Comparison of ENCODE assay signal across 10 mouse cellular contexts in genomic region chr17:64499281-64499997, GRCm38 (mm10).
DNase-seq lines count a peak whose midpoint lies in the region; ATAC-seq and TF ChIP-seq lines count a peak whose summit lies in the region.
"Had no signal": no experiment of that assay in that cellular context is flagged by ENCODE, and none has a peak within 500 bp of the region (broad histone marks: within the 10 kb centered on the region; RNA-seq: fewer than 3 reads in every experiment).

No protein-coding gene starts in this region.

- H3K4me2 ChIP-seq in heart, postnatal 0 days (ENCODE audit: low read depth, low read length): no peak overlapping the region
- no peak overlapping the region for H3K4me2 ChIP-seq in stomach, embryonic 14.5 days (replicated peaks; ENCODE audit: low read depth, low read length)
- H3K4me2 ChIP-seq: embryonic facial prominence, embryonic 15.5 days; liver, embryonic 15.5 days had no signal

- H3K27ac ChIP-seq in heart, postnatal 0 days (ENCODE audit: low read depth): no peak overlapping the region
- H3K27ac ChIP-seq in stomach, embryonic 14.5 days (ENCODE audit: low read length): no peak overlapping the region
- H3K27ac ChIP-seq: embryonic facial prominence, embryonic 15.5 days; liver, embryonic 15.5 days had no signal

- H3K36me3 ChIP-seq in heart, postnatal 0 days (replicated peaks; ENCODE audit: control insufficient read depth, insufficient read depth, low read length): no peaks in the 10 kb centered on the region
- H3K36me3 ChIP-seq in stomach, embryonic 14.5 days (ENCODE audit: control insufficient read depth, insufficient read depth, low read length): no peaks in the 10 kb centered on the region
- H3K36me3 ChIP-seq: embryonic facial prominence, embryonic 15.5 days; liver, embryonic 15.5 days had no signal

- no peak for TF ChIP-seq POLR2A in lung, adult 2 months (IDR thresholded peaks at IDR 0.05; ENCODE audit: borderline replicate concordance, extremely low read depth, low read depth, low read length)

- H3K9me3 ChIP-seq in heart, postnatal 0 days (replicated peaks; ENCODE audit: control insufficient read depth, low read length): no peaks in the 10 kb centered on the region
- no peaks in the 10 kb centered on the region for H3K9me3 ChIP-seq in stomach, embryonic 14.5 days (ENCODE audit: control insufficient read depth, low read depth, low read length)
- H3K9me3 ChIP-seq: embryonic facial prominence, embryonic 15.5 days; liver, embryonic 15.5 days had no signal

- TF ChIP-seq CTCF in heart, postnatal 0 days (IDR thresholded peaks at IDR 0.05; ENCODE audit: low read depth): peak; percentile 67
- peak; percentile 38; the same call in 1 of the 2 replicates for TF ChIP-seq CTCF in lung, adult 2 months (IDR thresholded peaks at IDR 0.05; ENCODE audit: insufficient read depth, low read length)

- H3K9ac ChIP-seq in heart, postnatal 0 days (replicated peaks; ENCODE audit: low read depth, low read length): no peak overlapping the region
- no peak overlapping the region for H3K9ac ChIP-seq in stomach, embryonic 14.5 days (replicated peaks; ENCODE audit: low read depth, low read length)
- H3K9ac ChIP-seq: embryonic facial prominence, embryonic 15.5 days; liver, embryonic 15.5 days had no signal

- peak; percentile 44 for DNase-seq in left cerebral cortex, postnatal 4 days
- DNase-seq in left cerebral cortex, adult 11 months (ENCODE audit: low spot score): no peak
- DNase-seq in NIH3T3 (ENCODE audit: low read depth): peak; percentile 27
- peak; percentile 17 for DNase-seq in cerebellum, adult 11-12 months
- peak; percentile 69 for DNase-seq in heart, postnatal 0 days (ENCODE audit: low spot score)
- DNase-seq in lung, adult 2 months: peak; percentile 41
- DNase-seq in urinary bladder, postnatal 10 days (ENCODE audit: low spot score): no peak

- intact Hi-C loops in left cerebral cortex, postnatal 4 days (cut with DNase I): no loop called here

- no peak for TF ChIP-seq EP300 in heart, postnatal 0 days (IDR thresholded peaks at IDR 0.05; ENCODE audit: low read depth)

- no peaks in the 10 kb centered on the region for H3K4me1 ChIP-seq in heart, postnatal 0 days (ENCODE audit: control insufficient read depth, insufficient read depth)
- no peaks in the 10 kb centered on the region for H3K4me1 ChIP-seq in lung, adult 2 months (ENCODE audit: control insufficient read depth, insufficient read depth, low read length)
- no peaks in the 10 kb centered on the region for H3K4me1 ChIP-seq in stomach, embryonic 14.5 days (ENCODE audit: control insufficient read depth, insufficient read depth, low read length)
- H3K4me1 ChIP-seq: embryonic facial prominence, embryonic 15.5 days; liver, embryonic 15.5 days had no signal

- no peak overlapping the region for H3K4me3 ChIP-seq in heart, postnatal 0 days (ENCODE audit: low read depth, low read length)
- H3K4me3 ChIP-seq in lung, adult 2 months (replicated peaks; ENCODE audit: extremely low read depth, low read depth, low read length): no peak overlapping the region
- no peak overlapping the region for H3K4me3 ChIP-seq in stomach, embryonic 14.5 days (ENCODE audit: low read depth, low read length)
- H3K4me3 ChIP-seq: embryonic facial prominence, embryonic 15.5 days; liver, embryonic 15.5 days had no signal

- 48% methylated on average over 15 of the region's 15 CpGs for WGBS in heart, postnatal 0 days
- WGBS in lung, adult 2 months: 53% methylated on average over 15 of the region's 15 CpGs
- 57% methylated on average over 15 of the region's 15 CpGs for WGBS in stomach, embryonic 14.5 days

- H3K27me3 ChIP-seq in heart, postnatal 0 days (ENCODE audit: control insufficient read depth, insufficient read depth, low read length): no peaks in the 10 kb centered on the region
- H3K27me3 ChIP-seq in stomach, embryonic 14.5 days (ENCODE audit: control insufficient read depth, insufficient read depth, low read length): no peaks in the 10 kb centered on the region
- H3K27me3 ChIP-seq: embryonic facial prominence, embryonic 15.5 days; liver, embryonic 15.5 days had no signal

- ATAC-seq in heart, postnatal 0 days (ENCODE audit: insufficient read depth, low read depth): no peak; the same call in 1 of the 2 replicates
- ATAC-seq in stomach, embryonic 14.5 days (ENCODE audit: insufficient number of reproducible peaks, insufficient read depth, low FRiP score, low read depth): peak; percentile 46; the same call in 1 of the 2 replicates

Comparison
In these comparisons a context has a peak if more than half of its experiments do, and no peak if none do; other contexts are left out.
1. DNase-seq: peak in left cerebral cortex, postnatal 4 days (single experiment), NIH3T3 (single experiment), cerebellum, adult 11-12 months (single experiment), heart, postnatal 0 days (single experiment) and lung, adult 2 months (single experiment); none in left cerebral cortex, adult 11 months (single experiment) and urinary bladder, postnatal 10 days (single experiment).